Mouse (Mus musculus): ENCODE results near the gene Ppara. TPM values are rescaled to one million over a fixed set of nuclear protein-coding genes. Genes with fewer than 3 reads are reported as not detected.

Ppara gene
- polyA plus RNA-seq, 1 experiment from 2014 or later: 20.5 TPM

DNA sequence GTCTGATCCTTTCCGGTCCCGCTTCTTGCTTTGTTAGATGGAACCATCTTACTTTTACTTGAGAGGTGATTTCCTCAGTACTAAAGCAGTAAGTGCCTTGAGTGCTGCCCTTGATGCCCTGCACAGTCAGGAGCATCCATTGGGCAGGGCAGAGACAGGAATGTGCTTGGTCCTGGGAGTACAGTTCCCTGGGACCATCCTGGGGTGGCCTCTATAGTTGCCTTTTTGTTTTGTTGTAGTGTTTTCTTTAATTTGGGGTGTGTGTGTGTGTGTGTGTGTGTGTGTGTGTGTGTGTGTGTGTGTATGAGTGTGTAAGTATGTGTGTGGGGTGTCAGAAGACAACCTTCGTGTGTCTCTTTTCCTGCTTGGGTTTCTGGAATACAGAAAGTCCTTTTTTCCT lies 49.6 kb downstream of the Ppara start:
- Histone ChIP-seq H3K4me1 (replicated peaks) (peaks cover 13% of the 10 kb centered on the region), H3K9ac (no peak overlapping the region), H3K4me3 (no peak overlapping the region), H3K9me3 (replicated peaks) (no peaks in the 10 kb centered on the region), H3K27ac (no peak overlapping the region), H3K27me3 (no peaks in the 10 kb centered on the region), H3K4me2 (no peak overlapping the region), H3K36me3 (no peaks in the 10 kb centered on the region)
- no peak for ATAC-seq (replicated peaks; ENCODE audit: insufficient number of reproducible peaks, insufficient read depth, low FRiP score, low read depth)
- WGBS: 79% methylated on average over 3 of the region's 3 CpGs

DNA sequence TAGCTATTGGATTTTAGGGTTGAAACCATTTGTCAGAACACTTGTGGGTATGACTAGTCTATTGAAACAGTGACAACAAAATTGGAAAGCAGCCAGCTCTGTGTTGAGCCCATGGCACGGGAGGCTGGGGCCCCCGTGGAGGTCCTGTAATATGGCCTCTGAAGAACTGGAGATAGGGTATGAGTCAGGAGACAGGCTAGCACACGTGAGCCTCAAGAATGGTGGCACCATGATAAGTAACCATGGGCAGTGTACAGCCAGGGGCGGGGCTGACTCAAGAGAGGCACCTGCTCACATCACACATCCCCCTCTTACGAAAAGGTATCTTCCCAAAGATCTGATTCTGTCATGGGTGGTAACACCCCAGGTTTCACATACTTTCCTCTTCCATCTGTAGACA lies 51.9 kb downstream of the Ppara start:
- H3K27me3 ChIP-seq: no peaks in the 10 kb centered on the region
- peaks cover 13% of the 10 kb centered on the region for H3K4me1 ChIP-seq (replicated peaks)
- H3K27ac ChIP-seq: no peak overlapping the region
- 0 out of 2 replicates have a peak, but pooled peaks cover 6% of the 10 kb centered on the region for H3K36me3 ChIP-seq
- H3K9me3 ChIP-seq (replicated peaks): no peaks in the 10 kb centered on the region
- no peak overlapping the region for H3K4me2 ChIP-seq
- no peak overlapping the region for H3K4me3 ChIP-seq
- ATAC-seq (replicated peaks; ENCODE audit: insufficient number of reproducible peaks, insufficient read depth, low FRiP score, low read depth): 0 out of 2 replicates have a peak, but pooled peaks have one; percentile 31
- 50% methylated on average over 5 of the region's 5 CpGs for WGBS
- H3K9ac ChIP-seq: no peak overlapping the region

DNA sequence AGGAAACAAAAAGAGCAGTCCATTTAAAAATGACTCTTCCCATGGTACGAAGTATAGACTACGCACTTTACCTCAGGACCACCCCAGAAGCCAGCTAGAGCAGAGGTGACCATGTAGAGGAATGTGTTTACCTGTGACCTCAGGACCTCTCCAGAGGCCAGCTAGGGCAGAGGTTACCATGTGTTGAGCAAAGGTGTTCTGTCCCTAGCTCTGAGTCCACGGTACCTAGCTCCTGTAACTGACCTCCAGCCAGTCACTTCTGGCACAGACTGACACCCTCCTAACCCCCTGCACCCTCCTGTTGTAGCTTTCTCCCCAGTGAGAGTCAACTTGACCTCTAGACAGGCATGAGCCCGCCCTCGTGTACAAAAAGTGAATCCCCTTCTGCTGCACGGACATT lies 52.7 kb downstream of the Ppara start:
- no peak overlapping the region for H3K9ac ChIP-seq
- no peak overlapping the region for H3K4me3 ChIP-seq
- ATAC-seq (replicated peaks; ENCODE audit: insufficient number of reproducible peaks, insufficient read depth, low FRiP score, low read depth): no peak
- no peaks in the 10 kb centered on the region for H3K9me3 ChIP-seq (replicated peaks)
- peaks cover 16% of the 10 kb centered on the region for H3K4me1 ChIP-seq (replicated peaks)
- 91% methylated on average over 6 of the region's 6 CpGs for WGBS
- H3K4me2 ChIP-seq: no peak overlapping the region
- H3K27ac ChIP-seq: no peak overlapping the region
- no peaks in the 10 kb centered on the region for H3K27me3 ChIP-seq
- H3K36me3 ChIP-seq: 0 out of 2 replicates have a peak, but pooled peaks cover 6% of the 10 kb centered on the region

DNA sequence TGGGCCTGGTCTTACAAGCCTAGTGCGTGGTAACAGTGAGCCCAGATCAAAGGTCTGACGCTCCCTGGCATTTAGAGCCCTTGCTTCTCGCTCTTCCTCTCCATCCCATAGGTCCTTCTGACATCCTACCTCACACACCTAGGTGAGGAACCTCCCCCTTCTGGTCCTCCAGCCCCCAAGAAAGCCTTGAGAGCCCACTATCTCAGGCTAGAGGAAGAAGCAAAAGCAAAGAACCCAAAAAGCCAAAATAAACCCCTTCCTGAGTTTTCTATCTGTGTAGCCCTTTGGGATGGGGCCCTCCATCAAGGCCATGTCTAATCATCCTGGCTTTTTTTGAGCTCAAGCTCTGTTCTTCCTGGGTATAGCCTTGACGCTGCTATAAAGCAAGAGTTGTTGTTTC lies 53.3 kb downstream of the Ppara start:
- Histone ChIP-seq H3K9ac (no peak overlapping the region), H3K27ac (no peak overlapping the region), H3K4me1 (replicated peaks) (peaks cover 21% of the 10 kb centered on the region), H3K27me3 (no peaks in the 10 kb centered on the region), H3K4me3 (no peak overlapping the region), H3K9me3 (replicated peaks) (no peaks in the 10 kb centered on the region), H3K4me2 (no peak overlapping the region), H3K36me3 (0 out of 2 replicates have a peak, but pooled peaks cover 6% of the 10 kb centered on the region)
- 91% methylated on average over 4 of the region's 4 CpGs for WGBS
- no peak for ATAC-seq (replicated peaks; ENCODE audit: insufficient number of reproducible peaks, insufficient read depth, low FRiP score, low read depth)

DNA sequence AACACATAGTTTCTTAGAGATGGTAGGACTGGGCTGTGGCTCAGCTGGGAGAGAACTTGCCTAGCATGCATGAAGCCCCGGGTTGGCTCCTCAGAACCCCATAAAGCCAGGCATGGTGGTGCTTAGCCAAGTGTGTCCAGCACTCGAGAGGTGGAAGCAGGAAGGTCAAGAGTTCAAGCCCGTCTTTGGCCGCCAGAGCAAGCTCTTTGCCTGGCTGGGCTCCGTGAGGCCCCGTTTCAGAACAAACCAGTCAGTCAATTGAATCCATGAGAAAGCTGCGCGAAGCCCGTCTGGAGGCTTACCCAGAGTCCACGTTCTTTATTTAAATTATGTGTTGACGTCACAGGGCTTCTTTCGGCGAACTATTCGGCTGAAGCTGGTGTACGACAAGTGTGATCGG lies 53.9 kb downstream of the Ppara start:
- H3K4me2 ChIP-seq: no peak overlapping the region
- no peak overlapping the region for H3K27ac ChIP-seq
- H3K4me3 ChIP-seq: no peak overlapping the region
- H3K9ac ChIP-seq: no peak overlapping the region
- H3K9me3 ChIP-seq (replicated peaks): no peaks in the 10 kb centered on the region
- 0 out of 2 replicates have a peak, but pooled peaks cover 6% of the 10 kb centered on the region for H3K36me3 ChIP-seq
- 71% methylated on average over 16 of the region's 16 CpGs for WGBS
- no peak for ATAC-seq (replicated peaks; ENCODE audit: insufficient number of reproducible peaks, insufficient read depth, low FRiP score, low read depth)
- H3K27me3 ChIP-seq: no peaks in the 10 kb centered on the region
- peaks cover 21% of the 10 kb centered on the region for H3K4me1 ChIP-seq (replicated peaks)

DNA sequence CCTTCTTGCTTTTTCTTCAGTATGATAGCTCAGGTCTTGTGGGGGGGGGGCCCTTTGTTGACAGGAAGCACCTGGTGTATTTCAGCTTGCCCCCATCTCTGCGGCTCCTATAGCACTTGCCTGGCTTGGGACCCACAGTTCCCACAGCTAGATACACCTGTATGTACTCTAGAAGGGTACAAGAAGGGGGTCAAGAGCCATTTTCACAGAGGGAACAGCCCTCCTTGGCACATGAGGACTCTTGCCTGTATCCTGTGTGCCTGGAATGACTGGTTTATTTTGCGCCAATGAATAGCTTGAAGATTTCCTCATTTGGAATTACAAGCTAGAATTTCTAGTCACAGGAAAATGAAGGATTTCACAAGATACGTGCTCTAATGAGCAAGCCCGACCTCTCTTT lies 56.7 kb downstream of the Ppara start:
- no peaks in the 10 kb centered on the region for H3K27me3 ChIP-seq
- WGBS: 83% methylated on average over 4 of the region's 4 CpGs
- no peaks in the 10 kb centered on the region for H3K9me3 ChIP-seq (replicated peaks)
- no peak overlapping the region for H3K27ac ChIP-seq
- no peak overlapping the region for H3K4me2 ChIP-seq
- ATAC-seq (replicated peaks; ENCODE audit: insufficient number of reproducible peaks, insufficient read depth, low FRiP score, low read depth): no peak
- no peak overlapping the region for H3K4me3 ChIP-seq
- H3K4me1 ChIP-seq (replicated peaks): peaks cover 20% of the 10 kb centered on the region
- no peak overlapping the region for H3K9ac ChIP-seq
- H3K36me3 ChIP-seq: 0 out of 2 replicates have a peak, but pooled peaks cover 6% of the 10 kb centered on the region

DNA sequence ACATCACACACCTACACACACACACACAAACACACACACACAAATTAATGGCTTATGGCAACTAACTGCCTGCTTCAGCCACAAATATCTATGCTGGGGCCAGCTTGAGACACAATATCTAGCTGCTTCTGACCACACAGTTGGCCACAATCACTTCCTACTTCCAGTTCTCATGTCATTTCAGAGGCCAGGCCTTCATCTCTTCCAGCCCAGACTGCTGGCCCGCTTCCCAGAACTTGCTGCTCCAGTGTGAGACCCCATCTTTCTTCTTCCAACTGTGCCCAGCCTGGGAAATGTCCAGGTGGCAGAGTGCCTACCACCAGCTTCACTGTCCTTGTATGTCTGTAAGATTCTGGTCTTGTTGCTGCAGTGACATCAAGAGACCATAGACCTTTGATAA lies 58.0 kb downstream of the Ppara start:
- H3K27me3 ChIP-seq: no peaks in the 10 kb centered on the region
- H3K4me1 ChIP-seq (replicated peaks): peaks cover 12% of the 10 kb centered on the region
- H3K27ac ChIP-seq: peak overlapping the region; percentile 48
- WGBS: 51% methylated on average over 1 of the region's 1 CpGs
- no peaks in the 10 kb centered on the region for H3K9me3 ChIP-seq (replicated peaks)
- H3K4me3 ChIP-seq: no peak overlapping the region
- ATAC-seq (replicated peaks; ENCODE audit: insufficient number of reproducible peaks, insufficient read depth, low FRiP score, low read depth): no peak
- no peak overlapping the region for H3K4me2 ChIP-seq
- no peak overlapping the region for H3K9ac ChIP-seq
- peaks cover 6% of the 10 kb centered on the region; the same call in 1 of the 2 replicates for H3K36me3 ChIP-seq

DNA sequence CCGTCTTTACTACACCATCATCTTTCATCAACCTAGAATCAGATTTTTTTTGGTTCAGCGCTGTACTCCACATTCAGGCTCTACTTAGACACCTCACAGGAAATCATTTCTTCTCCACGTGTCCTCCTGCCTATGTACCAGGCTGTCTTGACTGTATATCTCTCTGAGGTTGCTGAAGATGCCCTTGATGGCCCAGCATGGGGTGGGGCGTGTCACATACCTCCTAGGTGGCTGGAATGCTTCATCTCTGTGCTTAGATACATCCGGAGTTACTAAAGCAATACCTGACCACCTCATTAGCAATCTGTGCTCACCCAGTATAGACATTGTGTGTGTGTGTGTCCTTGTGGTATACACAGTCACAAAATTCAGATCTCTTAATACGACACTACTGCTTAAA lies 60.7 kb downstream of the Ppara start:
- Histone ChIP-seq H3K36me3 (peaks cover 11% of the 10 kb centered on the region; the same call in 1 of the 2 replicates), H3K4me1 (replicated peaks) (peaks cover 9% of the 10 kb centered on the region; the same call in 1 of the 2 replicates), H3K4me3 (no peak overlapping the region), H3K9me3 (replicated peaks) (no peaks in the 10 kb centered on the region), H3K4me2 (no peak overlapping the region), H3K27me3 (no peaks in the 10 kb centered on the region), H3K9ac (no peak overlapping the region), H3K27ac (no peak overlapping the region)
- ATAC-seq (replicated peaks; ENCODE audit: insufficient number of reproducible peaks, insufficient read depth, low FRiP score, low read depth): no peak
- WGBS: 66% methylated on average over 6 of the region's 6 CpGs

DNA sequence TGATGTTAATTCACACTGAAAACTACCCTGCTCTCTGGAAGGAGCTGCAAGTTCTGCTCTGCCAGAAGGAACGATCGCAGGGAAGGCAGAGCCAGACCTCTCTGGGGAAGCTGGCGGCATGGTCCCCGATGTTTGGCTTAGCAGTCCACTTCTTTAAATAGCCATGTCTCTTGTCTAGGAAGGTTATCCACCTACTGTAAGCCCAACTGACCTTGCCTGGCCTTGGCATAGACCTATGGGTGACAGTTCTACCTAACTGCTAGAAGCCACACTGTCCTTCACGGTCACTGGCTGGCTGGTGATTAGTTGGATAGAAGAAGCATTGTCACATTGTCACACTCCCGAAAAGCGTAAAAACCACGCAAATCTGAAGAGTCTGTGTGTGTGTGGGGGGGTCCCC lies 63.9 kb downstream of the Ppara start:
- no peak overlapping the region for H3K27ac ChIP-seq
- H3K4me2 ChIP-seq: no peak overlapping the region
- no peaks in the 10 kb centered on the region for H3K9me3 ChIP-seq (replicated peaks)
- H3K36me3 ChIP-seq: peaks cover 13% of the 10 kb centered on the region; the same call in 1 of the 2 replicates
- ATAC-seq (replicated peaks; ENCODE audit: insufficient number of reproducible peaks, insufficient read depth, low FRiP score, low read depth): no peak
- WGBS: 72% methylated on average over 8 of the region's 8 CpGs
- H3K4me3 ChIP-seq: no peak overlapping the region
- H3K9ac ChIP-seq: no peak overlapping the region
- H3K27me3 ChIP-seq: no peaks in the 10 kb centered on the region
- peaks cover 9% of the 10 kb centered on the region for H3K4me1 ChIP-seq (replicated peaks)

DNA sequence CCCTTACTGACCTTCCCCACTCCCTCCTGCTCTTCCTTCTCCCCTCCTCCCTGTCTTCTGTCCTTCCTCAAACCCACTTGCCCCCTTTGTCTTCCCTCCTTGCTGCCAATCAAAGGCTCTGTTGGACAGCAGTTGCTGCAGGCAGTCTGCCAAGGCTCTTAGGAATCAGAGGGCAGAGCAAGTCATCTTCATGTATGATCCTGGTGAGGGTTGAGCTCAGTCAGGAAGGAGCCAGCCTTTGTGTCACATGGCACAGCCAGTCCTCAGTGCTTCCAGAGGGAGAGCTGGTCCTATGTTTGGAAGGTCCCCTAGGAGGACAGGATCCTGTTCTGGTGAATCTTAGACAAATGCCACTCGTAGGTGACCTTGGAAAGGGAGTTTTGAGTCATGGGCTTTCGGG lies 68.1 kb downstream of the Ppara start:
- 75% methylated on average over 2 of the region's 2 CpGs for WGBS
- 0 out of 2 replicates have a peak, but pooled peaks have one; percentile 36 for ATAC-seq (replicated peaks; ENCODE audit: insufficient number of reproducible peaks, insufficient read depth, low FRiP score, low read depth)
- Histone ChIP-seq H3K9me3 (replicated peaks) (no peaks in the 10 kb centered on the region), H3K27ac (peak overlapping the region; percentile 42), H3K9ac (no peak overlapping the region; the same call in 1 of the 2 replicates), H3K27me3 (no peaks in the 10 kb centered on the region), H3K4me2 (no peak overlapping the region), H3K4me3 (no peak overlapping the region), H3K4me1 (replicated peaks) (peaks cover 10% of the 10 kb centered on the region), H3K36me3 (peaks cover 13% of the 10 kb centered on the region; the same call in 1 of the 2 replicates)

DNA sequence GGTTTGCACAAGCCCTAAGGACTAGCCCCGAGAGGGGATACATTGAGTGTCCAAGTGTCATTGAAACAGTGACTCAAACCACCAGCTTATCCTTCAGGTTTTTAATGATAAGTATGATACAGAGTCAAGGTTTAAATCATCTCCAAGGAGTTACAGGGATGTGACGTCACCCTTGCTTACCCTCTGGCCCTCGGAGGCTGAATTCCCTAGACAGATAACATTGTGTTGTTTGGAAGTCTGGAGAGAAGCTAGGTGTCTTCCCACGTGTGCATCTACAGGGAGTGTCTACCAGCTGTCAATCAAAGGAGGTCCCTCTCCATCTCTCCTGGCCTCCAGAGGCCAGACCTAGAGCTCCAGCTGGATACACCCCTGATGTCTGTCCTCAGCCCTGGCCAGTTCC lies 72.1 kb downstream of the Ppara start:
- Histone ChIP-seq H3K4me3 (no peak overlapping the region), H3K36me3 (no peaks in the 10 kb centered on the region), H3K9me3 (replicated peaks) (no peaks in the 10 kb centered on the region), H3K4me1 (replicated peaks) (peaks cover 29% of the 10 kb centered on the region), H3K27ac (no peak overlapping the region), H3K27me3 (no peaks in the 10 kb centered on the region), H3K9ac (no peak overlapping the region), H3K4me2 (no peak overlapping the region)
- WGBS: 53% methylated on average over 4 of the region's 4 CpGs
- no peak for ATAC-seq (replicated peaks; ENCODE audit: insufficient number of reproducible peaks, insufficient read depth, low FRiP score, low read depth)

DNA sequence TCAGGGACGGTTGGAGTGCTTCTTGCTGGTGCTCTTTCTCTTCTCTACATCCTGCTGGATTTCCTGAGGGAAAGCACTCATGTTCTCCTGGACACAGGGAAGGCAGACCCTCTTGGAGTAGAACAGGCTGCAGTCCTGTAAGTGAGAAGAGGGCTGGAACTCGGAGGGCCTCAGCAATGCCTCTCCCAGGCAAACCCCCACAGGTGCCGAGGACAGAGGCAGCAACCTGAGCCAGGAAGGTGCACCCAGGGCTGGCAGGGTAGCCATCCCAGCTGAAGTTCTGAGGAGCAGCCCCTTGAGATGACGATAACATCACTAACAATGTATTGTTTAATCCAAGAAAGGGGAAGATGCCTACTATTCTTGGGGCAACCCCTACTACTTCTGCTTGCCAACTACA lies 72.6 kb downstream of the Ppara start:
- no peaks in the 10 kb centered on the region for H3K9me3 ChIP-seq (replicated peaks)
- no peak overlapping the region for H3K27ac ChIP-seq
- no peaks in the 10 kb centered on the region for H3K36me3 ChIP-seq
- H3K4me3 ChIP-seq: no peak overlapping the region
- no peak overlapping the region for H3K9ac ChIP-seq
- no peaks in the 10 kb centered on the region for H3K27me3 ChIP-seq
- H3K4me1 ChIP-seq (replicated peaks): peaks cover 29% of the 10 kb centered on the region
- WGBS: 80% methylated on average over 4 of the region's 4 CpGs
- H3K4me2 ChIP-seq: no peak overlapping the region
- ATAC-seq (replicated peaks; ENCODE audit: insufficient number of reproducible peaks, insufficient read depth, low FRiP score, low read depth): no peak
